Mouse (Mus musculus) midbrain, postnatal 0 days (tissue): Measurements from ENCODE around the gene Usp15. TPM values are rescaled to one million over a fixed set of nuclear protein-coding genes. Genes with fewer than 3 reads are reported as not detected.

Source experiments
- ATAC-seq: fragments of 200-750 bp; cut with Nextera tagmentation; 2 replicates; pipeline ENCODE4 v1.8.0; 2017; ENCODE audit warnings: moderate number of reproducible peaks, mild to moderate bottlenecking, moderate TSS enrichment, moderate library complexity; ENCODE audit not compliant: low FRiP score
- DNase-seq: peaks from one replicate; pipeline ENCODE4 v3.0.0-alpha.2; 2015; ENCODE audit warnings: low spot score
- H3K27ac ChIP-seq: fragments of 300-500 bp; sonication (generic); 2 replicates; pipeline ENCODE4 v1.5.1; 2014; ENCODE audit warnings: low read depth, mild to moderate bottlenecking, low read length, mixed read lengths
- H3K27me3 ChIP-seq: fragments of 300-500 bp; sonication (generic); 2 replicates; pipeline ENCODE4 v1.6.1; 2014; ENCODE audit warnings: low read length, control low read depth, mixed read lengths; ENCODE audit not compliant: insufficient read depth
- H3K36me3 ChIP-seq: fragments of 300-500 bp; sonication (generic); 2 replicates; pipeline ENCODE4 v1.6.1; 2014; ENCODE audit warnings: low read length, control low read depth, mixed read lengths; ENCODE audit not compliant: insufficient read depth
- H3K4me1 ChIP-seq: fragments of 300-500 bp; sonication (generic); 2 replicates; pipeline ENCODE4 v1.6.1; 2014; ENCODE audit warnings: mild to moderate bottlenecking, control low read depth, antibody characterized with exemption, low read length, mixed read lengths; ENCODE audit not compliant: insufficient read depth
- H3K4me2 ChIP-seq: fragments of 300-500 bp; sonication (generic); 2 replicates; pipeline ENCODE4 v1.6.1; 2014; ENCODE audit warnings: low read depth, mild to moderate bottlenecking, low read length, mixed read lengths; ENCODE audit not compliant: poor library complexity, severe bottlenecking
- H3K4me3 ChIP-seq: fragments of 300-500 bp; sonication (generic); 2 replicates; pipeline ENCODE4 v1.5.1; 2014; ENCODE audit warnings: low read depth, mild to moderate bottlenecking, low read length, moderate library complexity
- H3K9ac ChIP-seq: fragments of 300-500 bp; sonication (generic); replicated peaks from 2 replicates; pipeline ENCODE4 v1.6.1; 2014; ENCODE audit warnings: mild to moderate bottlenecking, low read length, moderate library complexity, mixed read lengths; ENCODE audit not compliant: poor library complexity, severe bottlenecking
- H3K9me3 ChIP-seq: fragments of 300-500 bp; sonication (generic); 2 replicates; pipeline ENCODE4 v1.6.1; 2016; ENCODE audit warnings: low read length, control low read depth
- CTCF ChIP-seq: IDR thresholded peaks from 2 replicates; pipeline ENCODE4 v1.5.1; 2016; ENCODE audit warnings: antibody characterized with exemption, mild to moderate bottlenecking
- WGBS: fragments of 180-500 bp; shearing (Covaris S2); extraction: QIAGEN DNeasy Blood & Tissue Kit; methylation state at CpG from one replicate; pipeline ENCODE4 v1.1.7; 2014; 5-methylcytosine and 5-hydroxymethylcytosine counted together
- microRNA-seq: library from miRNA; unstranded; fragments of <30 nt; microRNA quantifications from one replicate; pipeline ENCODE4, GENCODE M21; 2016; ENCODE audit warnings: borderline number of aligned reads
- polyA plus RNA-seq: library from polyadenylated mRNA; unstranded; fragments of >200 nt; fragmentation: Nextera tagmentation; extraction: Ambion mirVana; gene quantifications from 2 replicates; pipeline ENCODE4 v1.2.1, GENCODE M21; 2015
- total RNA-seq: library from RNA; depleted of rRNA; stranded (reverse); fragments of >200 nt; gene quantifications from 2 replicates; pipeline ENCODE4 v1.2.3, GENCODE M21; 2014; rRNA removed

Usp15 gene
- total and polyA plus RNA-seq, 2 experiments from 2014 or later: 62.0 to 65.4 TPM

DNA sequence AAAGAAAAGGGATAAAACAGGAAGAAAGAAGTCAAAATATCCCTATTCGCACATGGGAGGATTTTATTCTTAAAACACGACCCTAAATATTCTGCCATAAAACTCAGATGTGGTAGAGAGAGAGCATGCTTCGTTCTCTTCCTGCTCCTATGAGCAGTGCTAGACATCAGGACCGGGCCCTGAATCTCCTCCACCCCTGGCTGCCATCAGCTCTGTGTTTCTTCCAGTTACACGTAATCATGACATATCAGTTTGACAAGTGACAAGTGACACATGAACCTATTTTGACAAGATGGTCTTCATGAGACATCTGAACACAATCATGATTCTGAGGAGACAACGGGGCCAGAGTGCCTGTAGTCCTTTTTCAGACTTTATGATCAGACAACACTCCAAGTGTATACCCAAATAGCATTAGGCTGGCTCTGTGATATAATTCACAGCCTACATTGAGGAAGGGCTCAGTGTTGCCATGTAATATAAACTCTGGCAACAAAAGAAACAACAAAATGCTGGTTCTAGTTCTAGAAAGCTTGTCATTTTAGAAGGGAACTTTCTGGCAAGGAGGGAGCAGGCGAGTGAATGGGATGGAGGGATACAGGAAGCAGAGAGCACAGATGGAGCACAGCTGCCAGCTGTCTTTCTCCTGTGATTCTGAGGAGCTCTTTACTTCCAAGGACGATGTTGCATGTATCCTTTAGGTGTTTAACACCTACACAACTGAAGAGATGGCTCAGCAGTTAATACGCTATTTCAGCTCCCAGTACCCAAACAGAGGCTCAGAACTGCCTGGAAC, 141.4 kb downstream of the Usp15 start:
- DNase-seq: no peak
- Histone ChIP-seq H3K36me3 (peaks cover 15% of the 10 kb centered on the region), H3K27ac (no peak overlapping the region), H3K4me2 (no peak overlapping the region), H3K9me3 (no peaks in the 10 kb centered on the region), H3K9ac (no peak overlapping the region), H3K4me1 (no peaks in the 10 kb centered on the region), H3K27me3 (no peaks in the 10 kb centered on the region), H3K4me3 (no peak overlapping the region)
- WGBS: 92% methylated on average over 9 of the region's 9 CpGs
- no peak for ATAC-seq
- TF ChIP-seq CTCF: no peak

Small RNA genes within 50 kb of the gene (microRNA-seq; reads per million reads assigned to microRNA genes)
- not detected for gene Gm27920

Other genes with a start within 250 kb of the Usp15 start
- 46.0 and 54.0 TPM in 2 replicates for gene Mon2, start 120.5 kb downstream of the Usp15 start, total RNA-seq
- 11.2 and 16.8 TPM in 2 replicates for gene Mon2, start 120.5 kb downstream of the Usp15 start, polyA plus RNA-seq
- gene Fam19a2, start 67.0 kb upstream of the Usp15 start, total RNA-seq: 146 and 167 TPM in 2 replicates
- gene Fam19a2, start 67.0 kb upstream of the Usp15 start, polyA plus RNA-seq: 68.3 and 70.8 TPM in 2 replicates